Mouse (Mus musculus) spleen, adult 2 months (tissue): Measurements from ENCODE around the gene S1pr1.

Source experiments
- CTCF ChIP-seq: fragments of 200-500 bp; IDR thresholded peaks from 2 replicates; pipeline ENCODE4 v1.5.1; 2011; ENCODE audit warnings: mild to moderate bottlenecking, inconsistent platforms; ENCODE audit not compliant: insufficient read depth, insufficient read length, insufficient replicate concordance; ENCODE audit errors: extremely low read depth
- POLR2A ChIP-seq: fragments of 200-500 bp; IDR thresholded peaks from 2 replicates; pipeline ENCODE4 v1.6.1; 2011; ENCODE audit warnings: low read depth, low read length, inconsistent platforms

DNA sequence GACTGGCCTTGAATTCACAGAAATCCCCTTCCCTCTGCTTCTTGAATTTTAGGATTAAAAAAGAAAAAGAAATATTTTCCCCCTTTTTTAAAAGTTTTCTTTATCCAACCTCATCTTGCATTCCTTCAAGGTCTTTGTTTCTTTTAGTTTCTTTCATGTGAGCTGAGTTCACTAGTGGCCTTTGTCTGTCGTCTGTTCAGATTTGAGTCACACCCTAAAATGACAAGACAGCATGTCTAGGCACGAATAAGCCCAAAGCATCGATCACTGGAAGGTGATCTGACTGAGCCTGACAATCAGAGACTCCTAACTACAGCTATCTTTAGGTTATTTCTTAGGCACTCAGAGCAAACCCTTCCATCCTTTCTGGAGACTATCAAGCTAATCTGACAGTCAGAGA is 13.3 kb upstream of the S1pr1 start:
- no peak for TF ChIP-seq CTCF
- TF ChIP-seq POLR2A, result no peak
